Mouse (Mus musculus) gastrocnemius, postnatal 14 days (tissue): ENCODE data around the gene Lgals2. TPM values are rescaled to one million over a fixed set of nuclear protein-coding genes. Genes with fewer than 3 reads are reported as not detected.
"Not testable (repeated sequence)": the region's sequence is repeated elsewhere in the genome, so short reads cannot be mapped to it uniquely, and the experiment has no call there.

Experiments used
- DNase-seq: peaks from one replicate; pipeline ENCODE4 v3.0.0; 2021; ENCODE audit warnings: mixed read lengths
- intact Hi-C: fragments of 180-260 bp; cut with DNase I; formaldehyde crosslinking; loops from one replicate; pipeline ENCODE4 v1.15.1; 2025; ENCODE audit warnings: low total_unique reads
- total RNA-seq, 2 experiments: library from RNA; stranded (reverse); gene quantifications; 2 replicates each; pipeline ENCODE4 v1.2.3; 2021

Lgals2 gene
- total RNA-seq, 2 experiments from 2014 or later = not detected

DNA sequence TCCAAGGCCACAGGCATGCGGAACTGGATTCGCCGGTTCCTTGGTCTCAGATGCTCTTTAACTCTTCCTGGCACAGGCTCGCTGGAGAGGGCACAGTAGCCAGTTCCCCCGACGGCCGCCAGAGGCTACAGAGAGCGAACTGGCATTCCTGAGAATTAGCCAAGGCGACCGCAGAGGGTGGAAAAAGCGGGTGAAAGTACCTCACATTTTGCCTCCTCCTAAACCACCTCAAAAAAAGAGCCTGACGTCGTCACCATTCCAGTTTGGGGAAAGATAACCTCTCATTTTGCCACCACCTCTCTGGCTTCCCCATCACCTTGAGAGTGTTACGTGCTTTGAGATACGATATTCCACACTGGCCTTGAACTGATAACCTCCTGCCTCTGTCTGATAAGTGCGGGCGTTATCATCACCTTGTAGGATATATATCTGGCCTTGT, 20.9 kb upstream of the Lgals2 start:
- intact Hi-C loops = no loop called here
- DNase-seq = peak; percentile 86

DNA sequence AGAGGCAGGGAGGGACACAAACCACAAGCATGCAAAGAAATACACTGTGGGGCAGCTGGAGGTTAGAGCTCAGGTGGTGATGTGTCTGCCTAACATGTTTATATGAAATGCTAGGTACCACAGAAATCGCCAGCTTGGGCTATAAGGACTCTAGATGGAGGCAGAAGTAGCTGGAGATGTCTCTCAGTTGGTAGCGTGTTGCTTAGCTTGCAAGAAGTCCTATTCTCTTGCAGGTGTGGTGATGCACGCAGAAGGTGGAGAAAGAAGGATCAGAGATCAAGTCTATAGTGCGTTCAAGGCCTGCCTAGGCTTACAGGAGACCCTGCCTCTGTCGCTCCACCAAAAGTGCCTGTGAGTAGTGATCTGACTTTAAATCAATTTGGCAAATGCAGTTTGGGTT, 20.2 kb upstream of the Lgals2 start:
- no peak for DNase-seq
- intact Hi-C loops = no loop called here

DNA sequence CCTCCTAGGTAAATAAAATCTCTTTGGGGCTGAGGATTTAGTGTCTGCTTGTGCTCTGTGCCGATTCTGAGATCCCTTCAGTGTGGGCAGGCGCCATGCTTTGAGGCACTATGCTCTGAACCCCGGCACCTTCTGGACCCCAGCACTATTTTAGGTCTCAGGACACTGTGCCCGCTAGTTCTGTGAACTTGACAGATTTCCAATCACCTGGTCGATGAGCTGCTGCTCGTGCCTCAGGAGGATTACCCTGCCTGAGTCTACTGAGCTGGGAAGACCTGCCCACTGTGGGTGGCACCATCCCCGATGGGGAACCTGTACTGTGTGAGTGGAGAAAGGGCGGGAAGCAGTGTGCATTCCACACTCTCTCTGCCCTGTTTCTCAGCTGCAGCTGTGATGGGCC, 19.7 kb upstream of the Lgals2 start:
- intact Hi-C loops = no loop called here
- DNase-seq = no peak

DNA sequence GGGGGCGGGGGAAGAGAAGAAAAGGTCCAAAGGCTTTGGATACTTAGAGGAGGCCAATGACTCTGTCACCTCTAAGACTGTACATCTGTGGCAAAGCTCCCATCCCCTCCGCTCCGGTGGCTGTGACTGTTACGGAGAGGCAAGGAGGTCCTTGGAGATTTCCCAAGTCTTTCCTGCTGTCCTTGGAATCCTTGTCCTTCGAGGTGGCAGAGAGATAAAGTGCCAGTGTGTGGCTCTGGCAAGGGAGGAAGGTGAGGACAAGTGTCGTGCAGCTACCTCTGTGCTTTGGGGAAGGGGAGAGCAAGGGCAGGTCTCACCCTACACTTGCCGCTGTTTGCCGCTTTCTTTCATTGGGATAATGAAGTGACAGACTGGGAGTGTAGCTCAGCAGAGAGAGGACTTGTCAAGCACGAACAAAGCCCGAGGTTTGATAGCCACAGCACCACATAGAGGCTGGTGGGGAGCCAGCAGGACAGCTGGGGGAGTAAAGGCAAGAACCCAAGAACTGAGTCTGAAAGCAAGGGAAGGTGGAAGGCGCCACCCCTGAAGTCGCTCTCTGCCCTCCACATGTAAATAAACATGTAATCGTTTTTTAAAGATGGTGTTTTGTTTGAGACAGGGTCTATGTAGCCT, 18.6 kb upstream of the Lgals2 start:
- intact Hi-C loops = no loop called here

DNA sequence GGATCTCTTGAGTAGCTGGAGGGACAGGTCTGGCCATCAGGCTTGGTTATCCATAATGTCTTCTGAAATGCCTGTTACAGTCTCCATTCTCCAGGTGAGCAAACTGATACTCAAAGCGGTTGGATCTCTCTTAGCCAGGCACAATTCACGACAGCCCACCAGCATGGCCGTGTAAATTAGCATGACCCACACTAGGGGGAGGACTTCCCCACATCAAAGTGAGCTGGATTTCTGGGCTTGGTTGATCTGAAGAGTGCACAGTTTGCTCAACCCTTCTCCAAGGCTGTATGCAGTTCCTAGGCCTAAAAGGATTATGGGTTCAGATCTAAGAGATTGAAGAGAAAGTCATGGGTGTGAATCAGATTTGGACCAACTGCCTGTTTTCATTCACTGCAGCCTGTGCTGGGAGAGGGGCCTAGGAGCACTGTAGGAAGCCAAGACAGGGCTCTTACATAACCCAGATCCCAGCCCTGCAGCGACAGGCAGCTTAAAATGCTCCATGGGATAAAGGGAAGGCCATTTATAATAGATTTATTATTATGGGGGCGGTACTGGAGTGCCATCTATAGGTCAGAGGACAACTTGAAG, 16.8 kb upstream of the Lgals2 start:
- intact Hi-C loops = no loop called here

More for the DNA sequence above, 18.6 kb upstream of the Lgals2 start:
- no peak for DNase-seq

DNA sequence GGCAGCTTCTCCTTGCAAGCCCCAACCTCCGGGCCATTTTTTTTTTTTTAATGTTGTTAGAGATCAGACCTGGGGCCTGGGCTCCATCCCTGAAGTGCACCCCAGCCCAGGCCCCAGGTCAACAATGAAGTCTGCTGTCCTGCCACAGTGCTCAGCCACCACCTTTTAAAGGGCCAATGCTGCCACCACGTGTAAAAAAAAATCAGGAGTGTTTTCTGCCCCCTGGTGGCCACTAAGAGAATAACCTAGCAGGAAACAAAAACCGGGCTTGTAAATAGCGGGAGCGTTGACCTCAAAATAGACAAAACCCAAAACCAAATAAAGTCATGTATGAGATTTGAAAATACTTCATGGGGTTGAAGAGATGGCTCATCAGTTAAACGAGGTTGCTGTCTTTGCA, 14.4 kb upstream of the Lgals2 start:
- intact Hi-C loops = loop anchor here (5.0 kb wide), 1 partner anchor 42 kb away; no protein-coding TSS in a partner anchor
- peak; percentile 35 for DNase-seq

More for the DNA sequence above, 16.8 kb upstream of the Lgals2 start:
- no peak for DNase-seq

DNA sequence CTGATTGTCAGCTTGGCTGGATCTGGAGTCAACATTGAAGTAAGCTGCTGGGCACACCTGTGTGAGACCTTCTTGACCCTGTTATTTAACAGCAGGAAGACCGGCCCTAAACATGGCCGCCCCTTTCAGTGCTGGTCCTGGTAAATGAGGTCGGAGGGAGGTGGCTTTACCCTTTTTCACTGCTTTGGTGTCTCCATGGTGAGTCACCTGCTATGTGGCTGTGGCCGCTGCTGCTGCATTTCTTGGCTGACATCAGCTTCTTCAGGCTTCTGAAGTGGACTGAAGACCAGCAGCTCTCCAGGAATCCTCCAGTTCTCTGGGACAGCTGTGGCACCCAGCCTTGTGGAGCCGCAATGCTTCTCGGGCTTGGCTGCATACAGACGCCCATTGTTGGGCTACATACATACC, 13.5 kb upstream of the Lgals2 start:
- intact Hi-C loops = loop anchor here (5.0 kb wide), 1 partner anchor 42 kb away; no protein-coding TSS in a partner anchor
- no peak for DNase-seq

DNA sequence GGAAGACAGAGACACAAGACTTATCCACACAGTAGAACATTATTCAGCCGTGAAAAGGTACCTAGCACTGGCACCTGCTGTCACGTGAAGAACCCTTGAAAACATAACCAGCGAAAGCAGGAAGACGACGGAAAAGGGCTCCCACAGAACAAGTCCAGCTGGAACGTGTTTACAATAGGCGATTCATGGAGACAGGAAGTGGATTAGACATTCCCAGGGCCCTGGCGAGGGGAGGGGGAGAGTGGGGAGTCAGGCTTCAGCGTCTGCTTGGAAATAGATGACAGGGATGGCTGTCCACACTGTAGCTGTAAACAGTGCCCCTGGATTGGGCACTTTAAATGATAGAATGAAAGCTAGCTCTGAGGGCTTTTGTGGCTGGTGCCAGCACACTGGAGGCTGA, 13.1 kb upstream of the Lgals2 start:
- peak; percentile 54 for DNase-seq
- intact Hi-C loops = loop anchor here (5.0 kb wide), 1 partner anchor 41 kb away; no protein-coding TSS in a partner anchor

DNA sequence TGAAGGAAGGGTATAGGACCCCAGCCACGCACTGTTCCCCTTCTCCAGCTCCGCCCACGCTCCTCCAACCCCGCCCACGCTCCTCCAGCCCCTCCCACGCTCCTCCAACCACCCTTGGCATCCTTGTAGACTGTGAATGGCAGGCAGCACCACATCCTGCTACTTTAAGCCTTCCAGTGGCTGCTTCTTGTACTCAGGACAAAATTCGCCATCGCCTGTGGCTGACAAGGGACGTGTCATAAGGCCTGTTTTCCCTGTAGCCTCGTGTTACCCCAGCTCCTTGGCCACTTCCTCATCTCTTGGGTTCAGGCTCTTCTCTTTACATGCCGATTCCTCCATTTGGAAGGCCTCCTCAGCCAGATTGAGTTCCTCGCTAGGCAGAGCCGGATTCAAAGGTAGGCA, 8.5 kb upstream of the Lgals2 start:
- intact Hi-C loops = no loop called here
- DNase-seq = no peak

DNA sequence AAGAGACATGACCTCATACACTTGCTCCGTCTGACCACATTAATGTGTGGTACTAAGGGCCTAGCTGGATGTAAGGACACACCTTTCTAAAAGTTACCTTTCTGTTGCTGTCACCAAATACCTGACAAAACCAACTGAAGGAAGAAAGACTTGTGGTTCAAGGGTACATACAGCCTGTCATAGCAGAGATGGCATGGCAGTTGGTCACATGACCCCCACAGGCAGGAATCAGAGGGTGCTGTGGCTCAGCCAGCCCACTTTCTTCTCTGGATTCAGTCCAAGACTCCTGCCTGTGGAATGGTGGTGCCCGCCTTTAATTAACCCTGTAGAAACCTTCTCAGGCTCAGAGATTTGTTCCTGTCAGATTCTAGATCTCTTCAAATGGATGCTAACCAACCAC, 7.8 kb upstream of the Lgals2 start:
- intact Hi-C loops = no loop called here
- no peak for DNase-seq

DNA sequence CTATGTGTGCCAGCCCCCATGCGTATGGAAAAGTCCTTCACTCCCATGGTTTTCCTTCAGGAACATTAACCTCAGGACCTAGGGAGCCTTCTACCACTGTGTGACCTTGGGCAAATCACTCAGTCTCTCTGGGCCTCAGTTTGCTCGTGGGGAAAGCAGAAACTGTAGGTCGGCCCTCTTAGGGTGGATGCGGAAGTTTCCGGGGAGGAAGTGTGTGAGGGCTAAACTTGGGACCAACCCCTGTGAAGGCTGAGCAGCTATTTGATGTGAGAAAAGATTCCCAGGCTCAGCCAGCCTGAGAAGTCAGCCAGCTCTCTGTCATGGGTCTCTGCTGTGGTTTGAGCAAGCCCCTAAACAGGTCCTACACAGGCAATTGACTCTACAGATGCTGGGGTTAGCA, 7.0 kb upstream of the Lgals2 start:
- intact Hi-C loops = no loop called here

DNA sequence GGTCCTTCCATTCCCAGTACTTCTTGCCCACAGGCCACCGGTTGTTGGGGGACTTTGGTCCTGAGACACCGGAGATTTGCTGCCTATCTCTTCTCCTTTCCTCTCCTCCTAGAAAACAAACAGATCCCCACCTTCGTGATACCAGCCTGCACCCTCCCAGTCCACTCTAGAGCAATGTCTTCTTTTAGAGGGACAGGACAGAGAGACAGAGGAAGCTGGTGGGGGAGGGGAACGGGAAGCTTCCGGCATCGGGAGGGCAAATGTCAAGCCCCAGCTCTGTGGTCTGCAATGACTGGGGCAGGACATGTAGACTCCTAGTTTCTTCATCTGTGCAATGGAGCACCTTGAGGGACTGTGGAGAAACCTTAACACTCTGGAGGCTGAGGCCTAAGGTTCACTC, 4.4 kb upstream of the Lgals2 start:
- intact Hi-C loops = no loop called here
- DNase-seq = no peak

More for the DNA sequence above, 7.0 kb upstream of the Lgals2 start:
- no peak for DNase-seq

DNA sequence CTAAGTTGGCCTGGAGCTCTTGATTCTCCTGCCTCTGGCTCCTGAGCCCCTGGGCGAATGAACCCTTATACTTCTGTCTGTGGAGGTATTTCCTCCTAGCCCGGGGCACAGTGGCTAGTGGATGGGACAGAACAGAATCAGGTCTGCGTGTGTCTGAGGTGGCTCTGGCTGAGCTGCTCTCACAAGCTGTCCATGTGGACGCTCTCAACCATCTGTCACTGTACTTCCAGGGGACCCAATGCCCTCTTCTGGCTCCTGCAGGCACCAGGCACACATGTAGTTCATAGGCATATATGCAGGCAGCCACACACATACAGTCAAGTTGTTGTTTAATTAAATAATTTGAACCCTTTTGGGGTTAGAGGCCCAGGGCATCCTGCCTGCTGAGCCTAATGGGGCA, 4.0 kb upstream of the Lgals2 start:
- no peak for DNase-seq
- intact Hi-C loops = no loop called here

DNA sequence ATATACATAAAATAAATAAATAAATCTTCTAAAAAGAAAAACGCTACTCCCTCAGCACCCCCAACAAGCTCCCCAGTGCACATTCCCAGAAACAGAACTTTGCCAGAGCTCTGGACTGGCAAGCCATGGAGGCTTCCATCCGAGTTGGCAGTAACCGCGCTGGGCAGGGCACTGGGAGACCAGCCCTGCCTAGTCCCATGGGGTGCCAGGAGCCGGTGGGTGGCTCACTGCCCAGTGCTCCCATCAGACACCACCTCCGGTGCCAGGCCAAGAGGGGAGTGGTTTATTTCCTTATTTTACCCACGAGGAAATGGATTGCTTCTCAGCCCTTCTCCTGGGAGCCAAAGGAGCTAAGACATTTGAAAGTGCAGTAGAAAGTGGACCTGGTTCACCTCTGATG, 1.7 kb upstream of the Lgals2 start:
- peak; percentile 76 for DNase-seq
- intact Hi-C loops = no loop called here

DNA sequence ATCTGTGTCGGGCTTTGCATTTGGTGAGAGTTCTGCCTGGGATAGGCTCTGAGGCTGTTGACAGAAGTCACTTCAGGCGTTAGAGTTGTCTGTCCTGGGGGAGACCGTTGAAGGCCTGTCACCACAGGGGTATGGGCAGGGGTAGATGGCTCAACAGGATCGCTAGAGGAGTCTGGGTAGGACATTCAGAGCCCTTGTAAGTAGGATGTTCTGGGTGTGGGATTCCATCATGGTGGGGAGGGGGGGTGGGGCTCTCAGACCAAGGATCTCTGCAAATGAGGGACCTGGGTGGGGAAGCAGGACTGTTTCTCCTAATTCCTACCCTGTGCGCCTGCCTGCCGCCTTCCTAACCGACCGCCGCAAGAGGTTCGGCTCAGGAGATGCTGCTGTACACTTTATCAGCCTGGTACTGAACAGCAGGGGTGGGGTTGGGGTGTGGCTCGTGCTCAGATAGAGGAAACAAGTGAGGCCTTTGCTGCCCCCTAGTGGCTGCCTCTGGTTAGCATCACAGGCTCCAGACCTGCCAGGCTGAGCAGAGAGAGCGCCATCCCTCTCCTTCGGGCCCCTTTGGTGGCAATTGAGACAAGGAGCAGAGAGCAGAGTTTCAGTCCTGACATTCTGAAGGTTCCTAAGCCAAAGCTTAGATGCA, 3.7 kb downstream of the Lgals2 start:
- intact Hi-C loops = loop anchor here (5.0 kb wide), 1 partner anchor 34 kb away; no protein-coding TSS in a partner anchor
- DNase-seq = peak; percentile 91

DNA sequence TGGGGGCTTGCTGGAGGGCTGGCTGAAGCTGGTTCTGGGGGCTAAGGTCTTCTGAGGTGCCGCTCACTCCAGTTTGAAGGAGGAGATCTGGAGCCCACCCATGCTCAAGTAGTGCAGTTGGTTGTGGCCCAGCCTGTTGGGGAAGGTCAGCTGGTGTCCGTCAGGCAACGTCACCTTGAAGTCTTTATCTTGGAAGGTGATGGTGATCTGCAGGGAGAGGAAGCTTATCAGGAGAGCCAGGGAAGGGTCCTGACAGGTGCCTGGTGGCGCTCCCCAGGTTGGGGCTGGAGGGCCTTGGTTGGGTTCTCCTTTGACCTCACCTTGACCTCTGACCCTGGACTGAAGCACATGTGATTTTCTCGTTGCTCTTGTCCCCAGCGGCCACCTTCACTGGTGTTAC, 4.4 kb downstream of the Lgals2 start:
- intact Hi-C loops = loop anchor here (5.0 kb wide), 1 partner anchor 34 kb away; no protein-coding TSS in a partner anchor
- no peak for DNase-seq

DNA sequence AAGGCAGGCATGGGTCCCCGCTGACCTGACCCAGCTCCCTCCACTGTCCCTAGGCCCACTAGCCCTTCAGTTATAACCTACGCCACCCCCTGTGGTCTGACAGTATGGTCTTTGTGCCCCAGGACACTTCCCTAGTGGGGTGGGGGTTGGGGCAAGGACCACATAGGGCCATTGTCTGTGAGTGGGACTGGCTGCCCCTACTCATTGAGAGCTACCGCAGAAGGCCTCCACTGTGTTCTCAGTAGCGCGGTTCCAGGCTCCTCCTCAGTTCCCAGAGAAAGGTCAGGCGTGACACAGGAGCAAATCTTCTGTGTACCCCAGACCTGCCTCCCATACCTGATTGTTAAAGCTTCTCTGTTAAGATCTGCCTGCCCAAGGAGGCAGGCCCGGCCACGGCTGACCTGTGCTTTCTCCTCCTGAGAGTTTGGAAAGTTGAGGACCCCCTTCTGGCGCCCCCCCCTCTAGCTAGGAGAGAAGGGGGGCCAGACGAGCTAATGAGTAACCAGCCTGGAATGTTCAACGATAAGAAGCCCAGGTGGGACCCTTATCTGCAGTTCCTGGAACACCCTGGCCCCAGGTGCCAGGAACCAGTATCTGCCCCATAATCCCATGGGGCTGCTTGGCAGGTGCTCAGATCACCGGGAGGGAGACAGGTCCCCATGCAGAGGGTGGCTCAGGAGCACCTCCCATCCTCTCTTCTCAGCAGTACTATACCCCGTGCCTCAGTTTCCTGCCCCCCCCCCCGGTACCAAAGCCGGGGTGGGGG, 5.1 kb downstream of the Lgals2 start:
- intact Hi-C loops = loop anchor here (5.0 kb wide), 1 partner anchor 33 kb away; no protein-coding TSS in a partner anchor
- no peak for DNase-seq

DNA sequence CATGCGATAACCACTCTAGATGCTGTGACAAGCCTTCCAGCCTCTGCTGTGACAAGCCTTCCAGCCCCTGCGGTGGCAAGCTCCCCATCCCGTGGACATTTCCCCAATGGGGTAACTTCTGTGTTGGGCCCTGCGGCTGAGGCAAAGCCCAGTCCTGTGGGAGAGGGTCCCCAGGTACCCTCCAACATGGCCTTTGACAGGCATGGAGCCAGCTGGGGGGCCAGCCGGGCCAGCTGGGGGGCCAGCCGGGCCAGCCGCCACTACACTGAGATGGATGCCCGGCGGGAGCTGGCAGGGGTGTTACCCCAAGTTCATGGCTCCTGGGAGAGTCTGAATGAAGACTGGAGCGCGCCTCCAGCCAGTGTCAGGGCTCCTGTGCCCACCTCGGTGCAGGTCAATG, 5.8 kb downstream of the Lgals2 start:
- intact Hi-C loops = loop anchor here (2.0 kb wide), 1 partner anchor 23 kb away; no protein-coding TSS in a partner anchor

DNA sequence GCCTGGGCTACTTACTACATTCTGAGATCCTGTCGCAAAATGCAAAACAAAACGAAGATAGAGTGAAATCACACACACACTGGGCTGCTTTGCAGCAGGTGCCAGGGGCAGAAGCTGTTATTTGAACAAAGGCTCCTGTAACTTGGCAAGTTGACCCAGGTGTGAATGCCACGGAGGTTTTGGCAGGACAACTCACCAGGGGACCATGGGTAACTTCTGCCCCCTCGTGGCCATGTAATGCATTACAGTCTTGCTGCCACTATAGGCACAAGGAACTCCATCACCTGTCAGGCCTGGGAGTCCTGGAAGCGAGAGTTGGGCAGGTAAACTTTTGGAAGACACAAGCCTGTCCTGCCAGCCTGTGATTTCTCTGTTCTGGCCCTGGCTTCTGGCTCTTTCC, 6.9 kb downstream of the Lgals2 start:
- peak; percentile 81 for DNase-seq
- intact Hi-C loops = loop anchor here (2.0 kb wide), 1 partner anchor 22 kb away; no protein-coding TSS in a partner anchor

More for the DNA sequence above, 5.8 kb downstream of the Lgals2 start:
- no peak for DNase-seq

DNA sequence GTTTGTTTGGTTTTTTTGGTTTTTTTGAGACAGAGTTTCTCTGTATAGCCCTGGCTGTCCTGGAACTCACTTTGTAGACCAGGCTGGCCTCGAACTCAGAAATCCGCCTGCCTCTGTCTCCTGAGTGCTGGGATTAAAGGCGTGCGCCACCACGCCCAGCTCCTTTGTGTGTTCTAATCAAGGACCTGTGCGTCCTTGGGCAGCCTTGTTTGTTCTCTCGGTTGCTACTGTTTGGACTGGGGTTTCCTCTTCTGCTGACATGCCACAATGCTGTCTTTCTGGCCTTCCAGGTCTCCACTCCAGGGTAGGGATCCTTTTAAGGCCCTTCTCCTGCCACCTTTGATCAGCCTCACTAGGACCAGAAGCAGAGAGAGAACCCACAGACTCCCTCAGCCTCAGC, 8.5 kb downstream of the Lgals2 start:
- intact Hi-C loops, DNase-seq: not testable (repeated sequence)
